Mouse (Mus musculus) lung, adult 2 months (tissue): ENCODE results near the gene Gm12258.
"Not testable (repeated sequence)": the region's sequence is repeated elsewhere in the genome, so short reads cannot be mapped to it uniquely, and the experiment has no call there.

ENCODE experiments used
- CTCF ChIP-seq: fragments of 200-500 bp; IDR thresholded peaks from 2 replicates; pipeline ENCODE4 v1.5.1; 2011; ENCODE audit warnings: mild to moderate bottlenecking, low read length, control low read depth; ENCODE audit not compliant: insufficient read depth
- POLR2A ChIP-seq: fragments of 200-500 bp; IDR thresholded peaks from 2 replicates; pipeline ENCODE4 v1.6.1; 2011; ENCODE audit warnings: low read depth, mild to moderate bottlenecking, control low read depth, low read length, borderline replicate concordance; ENCODE audit errors: extremely low read depth

DNA sequence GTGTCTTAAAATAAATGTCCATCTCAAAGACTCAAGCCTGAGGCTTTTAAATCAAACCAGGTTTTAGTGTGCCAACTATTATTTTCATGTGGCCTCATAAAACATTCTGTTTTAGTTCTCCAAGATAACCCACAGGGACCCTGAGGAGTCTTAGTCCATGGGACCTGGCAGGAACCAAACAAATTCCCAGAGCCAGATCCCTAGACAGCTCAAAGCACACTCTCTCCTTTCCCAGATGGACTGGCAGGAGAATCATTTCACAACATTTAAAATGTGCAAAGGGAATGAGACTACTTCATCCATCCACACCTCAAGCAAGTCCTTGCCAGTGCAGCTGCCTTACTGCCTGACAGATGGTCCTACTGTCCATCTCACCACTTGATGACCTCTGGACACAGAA is 8.0 kb upstream of the Gm12258 start, which contains the start of gene Olfr311:
- TF ChIP-seq POLR2A, CTCF: not testable (repeated sequence)
